Mouse (Mus musculus): ENCODE measurements around the gene Josd2.

Josd2 gene

GRCm38 (mm10) chr7:44467811-44468411 lies at the start of gene Josd2:
Josd2 (plus strand) TSS chr7:44467980.
- peak; percentile 78 for DNase-seq (ENCODE audit: low spot score)

- no peak for DNase-seq (ENCODE audit: low spot score)
Measured at GRCm38 (mm10) chr7:44427666-44428065, 40.1 kb upstream of the Josd2 start.

- no peak for DNase-seq (ENCODE audit: low spot score)
Measured at GRCm38 (mm10) chr7:44428171-44428950, 39.4 kb upstream of the Josd2 start.

GRCm38 (mm10) chr7:44428968-44429521 lies 38.7 kb upstream of the Josd2 start, which contains the start of gene Lrrc4b:
Lrrc4b (plus strand) TSS chr7:44429018.
- no peak for DNase-seq (ENCODE audit: low spot score)

- no peak for DNase-seq (ENCODE audit: low spot score)
Measured at GRCm38 (mm10) chr7:44429534-44430488, 38.0 kb upstream of the Josd2 start.

- no peak for DNase-seq (ENCODE audit: low spot score)
Measured at GRCm38 (mm10) chr7:44432550-44432949, 35.2 kb upstream of the Josd2 start.

- no peak for DNase-seq (ENCODE audit: low spot score)
Measured at GRCm38 (mm10) chr7:44433371-44433770, 34.4 kb upstream of the Josd2 start.

- DNase-seq (ENCODE audit: low spot score), result no peak
Measured at GRCm38 (mm10) chr7:44434089-44434488, 33.7 kb upstream of the Josd2 start.

GRCm38 (mm10) chr7:44435796-44436195 lies 32.0 kb upstream of the Josd2 start:
- DNase-seq (ENCODE audit: low spot score), result no peak

- DNase-seq (ENCODE audit: low spot score), result no peak
Measured at GRCm38 (mm10) chr7:44436267-44436666, 31.5 kb upstream of the Josd2 start.

GRCm38 (mm10) chr7:44437188-44437587 lies 30.6 kb upstream of the Josd2 start:
- no peak for DNase-seq (ENCODE audit: low spot score)

GRCm38 (mm10) chr7:44437933-44438332 lies 29.8 kb upstream of the Josd2 start:
- DNase-seq (ENCODE audit: low spot score), result no peak

GRCm38 (mm10) chr7:44439696-44440095 lies 28.1 kb upstream of the Josd2 start:
- DNase-seq (ENCODE audit: low spot score), result no peak

GRCm38 (mm10) chr7:44440479-44440878 lies 27.3 kb upstream of the Josd2 start:
- DNase-seq (ENCODE audit: low spot score), result no peak

GRCm38 (mm10) chr7:44441180-44441579 lies 26.6 kb upstream of the Josd2 start:
- DNase-seq (ENCODE audit: low spot score), result no peak

- no peak for DNase-seq (ENCODE audit: low spot score)
Measured at GRCm38 (mm10) chr7:44441648-44442109, 26.1 kb upstream of the Josd2 start.

- DNase-seq (ENCODE audit: low spot score), result no peak
Measured at GRCm38 (mm10) chr7:44442407-44442821, 25.4 kb upstream of the Josd2 start.

- no peak for DNase-seq (ENCODE audit: low spot score)
Measured at GRCm38 (mm10) chr7:44443268-44444173, 24.3 kb upstream of the Josd2 start.

- no peak for DNase-seq (ENCODE audit: low spot score)
Measured at GRCm38 (mm10) chr7:44444886-44445527, 22.8 kb upstream of the Josd2 start.

GRCm38 (mm10) chr7:44445528-44445923 lies 22.3 kb upstream of the Josd2 start:
- no peak for DNase-seq (ENCODE audit: low spot score)
